Mouse (Mus musculus) T-helper 1 cell (primary cell): ENCODE results near the gene Ano6.

ENCODE experiments used
- in situ Hi-C: fragments of 300-600 bp; cut with MboI, MseI; formaldehyde crosslinking; loops from one replicate; pipeline ENCODE4 v1.15.1; 2025; ENCODE audit warnings: high pct_unique_total_duplicates

Gene Ano6

DNA sequence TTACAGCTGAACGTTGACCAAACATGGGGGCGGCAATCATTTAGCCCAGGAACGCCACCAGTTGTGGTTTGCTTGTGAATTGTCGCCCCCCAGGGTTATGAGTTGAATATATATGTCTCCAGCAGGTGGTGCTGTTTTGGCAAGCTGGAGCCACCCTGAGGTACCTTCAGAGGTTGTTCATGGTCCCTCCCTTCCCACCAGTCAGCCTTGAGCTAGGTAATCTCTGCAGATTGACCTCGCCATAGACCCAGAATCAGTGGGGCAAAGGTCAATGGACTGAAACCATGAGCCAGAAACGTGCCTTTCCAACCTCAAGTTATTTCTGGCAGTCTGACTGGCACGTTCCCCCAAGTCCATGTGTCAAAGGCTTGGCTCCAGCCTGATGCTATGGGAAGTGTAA, 22.8 kb upstream of the Ano6 start:
- in situ Hi-C loops = loop anchor here (5.0 kb wide), 1 partner anchor 179 kb away; no protein-coding TSS in a partner anchor

DNA sequence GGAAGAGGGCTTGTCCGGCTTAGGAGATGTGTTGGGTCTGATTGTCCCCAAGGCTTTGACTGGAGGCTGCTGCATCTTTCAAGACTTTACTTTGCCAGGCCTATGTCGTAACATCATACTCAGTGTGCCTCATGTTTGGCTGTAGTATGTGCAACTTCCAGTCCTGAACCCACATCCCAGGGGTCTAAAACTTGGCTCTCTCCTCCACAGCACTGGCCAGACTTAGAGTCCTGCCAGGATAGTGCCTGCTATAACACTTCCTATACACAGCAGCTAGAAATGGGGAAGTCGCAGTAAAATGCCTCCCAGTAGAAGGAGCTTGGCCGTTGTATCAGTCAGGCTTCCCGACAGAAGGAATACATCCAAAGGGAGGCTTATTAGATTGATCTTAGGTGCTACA, 21.9 kb upstream of the Ano6 start:
- in situ Hi-C loops = loop anchor here (5.0 kb wide), 1 partner anchor 179 kb away; no protein-coding TSS in a partner anchor

DNA sequence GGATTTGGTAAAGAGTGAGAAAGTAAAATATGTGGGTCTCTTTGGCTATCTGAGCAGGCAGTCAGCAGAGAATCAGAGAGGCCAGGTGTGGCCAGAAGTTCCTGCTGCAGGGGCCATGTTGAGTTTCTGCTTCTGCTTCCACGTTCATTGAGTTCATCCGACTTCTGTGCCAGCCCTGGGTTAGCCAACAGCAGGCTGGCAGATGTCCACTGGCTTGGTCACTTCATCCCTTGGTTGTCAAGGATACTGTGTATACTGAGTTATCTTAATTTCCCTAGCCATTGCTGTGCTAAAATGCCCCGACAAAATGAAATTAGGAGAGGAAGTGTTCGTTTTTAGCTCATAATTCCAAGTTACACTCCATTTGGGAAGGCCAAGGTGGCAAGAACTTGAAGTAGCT, 21.1 kb upstream of the Ano6 start:
- in situ Hi-C loops = loop anchor here (5.0 kb wide), 1 partner anchor 178 kb away; no protein-coding TSS in a partner anchor

DNA sequence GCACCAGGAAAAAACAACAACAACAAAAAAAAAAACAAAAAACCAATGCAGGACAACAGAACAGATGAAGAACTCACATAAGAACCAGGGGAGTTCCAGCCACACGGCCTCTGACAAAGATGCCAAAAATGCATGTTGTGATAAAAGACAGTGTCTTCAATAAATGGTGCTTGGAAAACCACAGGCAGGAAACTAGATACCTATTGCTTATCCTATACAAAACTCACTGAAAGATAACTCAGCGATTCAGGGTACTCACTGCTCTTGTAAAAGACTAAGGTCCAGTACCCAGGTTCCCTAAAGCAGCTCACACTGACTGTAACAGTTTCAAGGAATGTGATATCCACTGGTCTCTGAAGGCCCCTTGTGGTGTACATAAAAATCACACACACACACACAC, 20.3 kb upstream of the Ano6 start:
- in situ Hi-C loops = loop anchor here (10.0 kb wide), 1 partner anchor 504 kb away; no protein-coding TSS in a partner anchor

DNA sequence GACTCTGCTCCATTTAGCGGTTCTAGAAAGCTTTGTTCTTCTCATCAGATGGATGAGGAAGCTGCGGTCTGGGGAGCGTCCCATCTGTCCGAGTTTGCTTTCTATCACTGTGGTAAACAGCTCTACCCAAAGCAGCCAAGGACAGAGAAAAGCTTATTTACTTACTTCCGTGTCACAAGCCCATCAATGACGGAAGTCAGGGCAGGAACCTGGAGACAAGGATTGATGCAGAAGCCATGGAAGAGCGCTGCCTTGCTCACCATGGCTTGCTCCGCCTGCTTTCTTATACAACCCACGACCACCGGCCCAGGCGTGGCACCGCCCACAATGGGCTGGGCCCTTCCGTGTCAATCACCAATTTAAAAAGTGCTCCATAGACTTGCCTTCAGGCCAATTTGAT, 18.3 kb upstream of the Ano6 start:
- in situ Hi-C loops = loop anchor here (10.0 kb wide), 1 partner anchor 502 kb away; no protein-coding TSS in a partner anchor

DNA sequence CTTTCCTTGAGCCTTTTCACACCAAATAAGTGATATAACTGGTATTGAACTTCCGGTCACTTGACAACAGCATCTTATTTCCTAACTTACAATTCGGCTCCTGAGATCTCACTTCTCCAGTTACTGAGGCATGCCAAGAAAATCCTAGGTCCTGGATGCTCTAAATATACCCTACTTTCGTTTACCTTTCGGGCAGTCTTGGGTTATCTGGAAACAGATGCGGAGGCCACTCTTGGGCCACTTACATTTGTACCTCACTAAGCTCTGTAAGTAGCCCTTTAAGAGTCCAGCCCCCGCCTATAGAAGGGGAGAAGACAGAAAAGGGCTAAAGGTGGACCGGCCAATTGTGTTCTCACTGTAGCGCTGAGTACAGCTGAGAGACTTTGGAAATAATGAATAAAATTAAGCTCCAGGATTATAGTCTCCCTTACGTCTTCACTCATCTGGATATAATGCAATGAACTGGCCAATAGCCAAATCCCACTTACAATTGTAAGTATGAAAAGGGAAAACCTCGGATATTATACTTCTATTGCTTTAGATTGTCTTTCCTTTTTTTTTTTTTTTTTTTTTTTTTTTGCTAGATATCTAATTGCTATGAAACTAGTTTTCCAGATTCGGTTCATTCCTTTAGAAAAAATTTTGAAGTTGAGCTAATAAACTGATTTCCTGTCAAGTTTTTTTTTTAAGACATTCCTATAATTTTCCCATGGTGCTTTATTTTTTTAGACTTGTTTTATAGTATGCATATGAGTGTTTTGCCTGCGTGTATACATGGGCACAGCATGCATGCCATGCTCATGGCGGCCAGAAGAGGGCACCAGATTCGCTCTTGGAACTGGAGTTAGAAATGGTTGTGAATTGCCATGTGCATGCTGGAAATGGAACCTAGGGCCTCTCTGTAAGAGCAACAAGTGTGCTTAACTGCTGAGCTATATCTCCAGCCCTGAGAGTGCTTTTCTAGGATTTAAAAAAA, 17.5 kb upstream of the Ano6 start:
- in situ Hi-C loops = loop anchor here (10.0 kb wide), 1 partner anchor 502 kb away; no protein-coding TSS in a partner anchor

DNA sequence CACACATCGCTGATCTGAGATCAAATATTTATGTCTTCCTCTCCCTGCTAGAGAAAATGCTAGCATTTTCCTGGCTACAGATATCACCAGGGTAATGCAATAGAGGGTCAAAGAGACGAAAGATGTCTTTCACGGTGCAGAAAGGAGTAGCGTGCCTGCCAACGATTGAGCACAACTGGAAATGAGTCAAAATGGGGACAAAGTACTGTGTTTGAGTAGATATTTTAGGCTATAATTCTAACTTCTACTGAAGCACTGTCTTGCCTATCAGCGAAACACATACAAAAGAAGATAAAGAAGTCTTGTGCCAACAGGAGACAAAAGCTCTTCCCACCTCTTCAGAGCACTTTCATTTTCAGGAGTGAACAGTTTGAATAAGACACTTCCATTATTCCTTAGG, 16.4 kb upstream of the Ano6 start:
- in situ Hi-C loops = loop anchor here (10.0 kb wide), 1 partner anchor 501 kb away; no protein-coding TSS in a partner anchor

DNA sequence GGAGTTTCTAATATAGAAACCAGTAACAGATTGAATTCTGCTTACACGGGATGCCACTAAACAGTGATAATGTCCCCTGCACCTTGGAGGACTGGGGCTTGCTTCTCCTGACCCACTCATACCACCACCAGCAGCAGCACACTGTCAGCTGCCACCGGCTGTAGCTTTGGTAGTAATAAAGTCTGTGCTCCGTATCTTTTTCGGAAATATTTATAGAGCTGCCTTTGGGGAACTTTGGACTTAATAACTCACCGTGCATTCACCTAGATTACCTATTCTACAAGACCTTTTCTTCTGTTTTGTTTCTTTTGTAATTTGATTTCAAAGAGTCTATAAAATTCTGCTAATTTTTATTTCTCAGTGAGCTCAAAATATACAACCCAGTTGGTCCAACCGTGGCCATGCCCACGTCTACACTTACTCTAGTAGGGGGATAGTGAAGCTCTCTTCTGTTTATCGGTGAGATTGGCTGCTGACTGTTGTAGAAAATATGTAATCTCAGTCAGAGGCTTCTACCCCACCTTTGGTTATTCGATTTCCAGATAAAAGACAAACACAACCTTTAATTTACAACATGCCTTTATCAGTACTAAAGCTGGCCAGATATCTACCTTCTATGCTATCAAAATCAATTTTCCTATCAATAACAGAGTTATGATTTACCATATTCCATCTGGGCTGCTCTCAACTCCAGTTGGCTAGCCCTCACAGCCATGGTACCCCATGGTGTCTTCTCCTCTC, 15.8 kb upstream of the Ano6 start:
- in situ Hi-C loops = loop anchor here (10.0 kb wide), 1 partner anchor 500 kb away; no protein-coding TSS in a partner anchor

DNA sequence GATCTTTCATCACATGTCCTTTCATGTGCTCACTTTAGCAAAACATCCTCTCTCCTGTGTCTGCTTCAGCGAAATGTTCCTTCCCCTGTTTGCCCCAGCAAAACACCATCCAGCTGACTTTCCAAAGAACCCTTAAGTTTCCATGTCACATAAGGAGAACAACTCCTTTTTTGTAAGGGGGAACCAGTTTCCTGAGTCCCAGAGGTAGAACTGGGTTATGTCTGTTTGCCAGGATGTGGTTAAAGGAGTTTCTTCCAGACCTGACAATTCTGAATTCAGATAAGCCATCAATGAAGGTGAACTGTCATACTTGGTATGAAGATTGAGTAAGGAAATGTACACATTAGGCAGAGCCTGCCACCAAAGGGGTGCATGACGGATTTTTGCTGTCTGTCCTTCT, 12.9 kb upstream of the Ano6 start:
- in situ Hi-C loops = loop anchor here (10.0 kb wide), 1 partner anchor 497 kb away; no protein-coding TSS in a partner anchor

DNA sequence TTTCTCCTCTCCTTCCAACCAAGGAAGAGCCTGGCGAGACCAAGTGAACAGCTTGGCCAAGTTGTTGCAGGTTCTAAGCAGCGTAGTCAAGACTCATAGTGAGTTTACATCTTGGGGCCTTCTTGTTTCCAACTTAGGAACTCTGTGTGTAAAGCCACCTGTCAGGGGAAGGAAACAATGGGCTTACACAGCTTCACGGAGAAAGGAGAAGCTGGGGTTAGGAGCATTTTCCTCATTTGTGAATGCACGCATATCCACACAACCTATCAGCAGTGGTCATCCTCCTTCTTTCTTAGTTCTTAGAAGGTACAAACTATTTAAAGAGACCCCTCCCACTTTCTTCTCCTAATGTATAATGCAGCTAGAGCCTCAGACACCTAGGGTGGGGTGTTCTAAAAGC, 11.9 kb upstream of the Ano6 start:
- in situ Hi-C loops = loop anchor here (10.0 kb wide), 1 partner anchor 496 kb away; no protein-coding TSS in a partner anchor

DNA sequence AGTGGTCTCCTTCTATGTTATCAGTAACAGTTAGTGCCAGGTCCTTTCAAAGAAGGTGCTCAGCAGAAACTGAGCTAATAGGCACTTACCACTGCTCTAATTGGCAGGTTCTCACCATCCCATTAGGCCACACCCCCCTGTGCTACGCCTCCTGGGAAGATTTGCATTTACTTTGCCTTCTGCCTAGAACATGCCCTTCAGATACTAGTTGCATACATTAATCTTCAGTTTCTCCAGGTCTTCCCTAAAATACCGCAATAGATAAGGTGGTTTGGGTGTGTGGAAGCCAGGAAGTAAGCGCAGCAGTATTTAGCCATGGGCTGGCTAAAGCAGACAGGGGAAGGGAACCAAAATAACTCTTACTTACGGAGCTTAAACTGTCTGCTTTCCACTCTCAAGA, 4.0 kb upstream of the Ano6 start:
- in situ Hi-C loops = no loop called here

DNA sequence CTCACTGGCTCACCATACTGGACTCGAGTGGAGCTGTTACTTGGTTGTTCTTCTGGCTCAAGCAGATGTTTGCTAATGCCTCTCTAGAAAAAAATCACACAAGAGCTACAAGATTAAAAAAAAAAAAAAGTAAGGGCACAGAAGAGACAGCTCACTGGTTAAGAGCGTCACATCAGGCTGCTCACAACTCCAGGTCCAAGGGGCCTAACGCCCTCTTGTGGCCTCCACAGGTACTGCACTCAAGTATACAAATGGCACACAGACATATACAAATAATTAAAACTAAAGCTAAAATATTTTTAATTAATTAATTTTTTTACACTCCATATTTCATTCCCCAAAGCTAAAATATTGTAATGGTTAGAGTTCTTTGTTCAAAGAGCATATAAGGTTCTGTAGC, 3.1 kb upstream of the Ano6 start:
- in situ Hi-C loops = no loop called here

DNA sequence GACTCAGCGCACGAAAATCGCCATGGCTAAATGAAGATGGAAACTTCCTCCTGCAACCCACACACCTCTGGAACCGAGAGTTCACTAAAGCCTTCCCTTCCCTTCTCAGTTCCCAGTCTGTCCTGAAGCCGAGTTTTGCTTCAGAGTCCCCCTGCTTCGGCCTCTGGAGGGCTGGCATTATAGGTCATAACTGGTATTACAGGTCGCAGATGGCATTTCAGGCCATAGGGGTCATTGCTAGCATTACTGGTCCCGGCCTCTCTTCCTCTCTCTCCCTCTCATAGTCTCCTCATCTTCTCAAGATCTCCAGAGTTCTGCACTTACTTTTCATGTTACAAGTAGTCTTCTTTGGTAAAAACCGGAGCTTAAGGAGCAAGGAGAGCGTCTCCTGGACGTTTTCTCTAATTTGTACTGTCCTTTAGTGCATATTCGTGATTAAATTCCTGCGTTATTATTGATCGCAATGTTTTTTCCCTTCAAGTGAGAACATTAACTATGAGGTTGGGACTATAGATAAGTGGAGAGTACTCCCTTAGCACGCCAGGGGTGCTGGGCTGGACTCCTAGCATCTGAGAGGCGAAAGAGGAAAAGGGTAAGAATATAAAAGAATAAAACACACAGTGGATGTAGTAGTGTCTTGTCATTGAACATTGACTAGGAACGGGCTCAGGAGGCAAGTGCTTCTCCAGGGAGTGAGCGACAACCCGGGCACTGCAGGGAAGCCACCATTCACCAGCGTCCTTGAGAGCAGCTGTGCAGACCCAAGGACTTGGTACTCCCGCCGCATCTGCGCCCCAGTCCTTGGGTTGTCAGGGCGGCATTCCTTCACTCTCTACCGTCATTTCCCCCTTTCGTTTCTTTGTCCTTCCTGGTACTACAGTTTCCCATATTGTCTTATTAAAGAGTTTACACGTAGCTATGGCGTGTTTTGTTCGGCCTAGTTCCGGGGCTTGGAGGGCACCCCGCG, 798 bp upstream of the Ano6 start:
- in situ Hi-C loops = no loop called here

DNA sequence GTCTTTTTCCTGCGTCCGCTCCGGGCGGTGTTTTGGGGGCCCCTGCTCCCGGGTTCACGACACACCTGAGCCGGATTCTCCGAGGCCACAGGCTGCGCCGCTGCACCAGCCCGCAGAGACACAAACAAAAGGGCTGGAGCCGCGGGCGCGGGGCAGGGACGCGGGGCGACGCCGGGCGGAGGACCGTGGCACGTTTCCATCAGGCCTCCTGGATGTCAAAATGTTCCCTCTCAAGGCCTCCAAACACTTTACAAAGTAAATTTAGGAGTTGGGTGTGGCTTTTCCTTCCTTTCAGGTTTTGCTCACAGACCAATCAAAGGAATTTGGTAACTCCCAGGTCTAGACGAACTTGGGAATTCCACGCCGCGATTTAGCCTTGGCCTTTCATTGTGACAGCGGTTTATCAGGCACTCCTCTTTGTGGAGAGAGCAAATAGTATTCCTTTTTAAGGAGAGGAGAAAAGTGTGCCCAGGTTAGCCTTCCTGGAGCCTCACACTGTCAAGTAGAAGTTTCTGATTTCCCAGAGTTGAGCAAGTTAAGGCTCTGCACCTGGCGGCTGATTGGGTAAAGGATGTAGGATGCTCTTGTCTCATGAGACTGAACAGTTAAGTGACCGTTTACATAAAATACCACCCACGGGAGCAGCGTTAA, 623 bp downstream of the Ano6 start:
- in situ Hi-C loops = no loop called here

DNA sequence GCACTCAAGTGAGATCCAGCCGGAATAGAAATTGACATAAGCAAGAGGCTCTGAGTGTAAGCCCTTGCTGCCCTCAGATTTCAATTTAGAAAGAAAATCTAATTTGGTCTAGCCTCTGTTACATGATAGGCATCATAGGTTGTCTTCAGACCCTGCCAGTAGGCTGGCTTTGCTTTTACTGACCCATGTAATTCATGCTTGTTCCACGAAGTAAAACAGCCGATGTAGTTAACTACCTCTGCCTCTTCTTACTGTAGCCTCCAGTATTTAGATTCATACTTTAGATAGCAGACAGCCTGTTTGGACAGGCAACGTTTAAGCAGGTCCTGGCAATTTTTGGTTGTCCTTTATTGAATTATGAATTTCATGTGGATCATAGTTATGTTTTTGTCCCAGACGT, 1.2 kb downstream of the Ano6 start:
- in situ Hi-C loops = no loop called here

DNA sequence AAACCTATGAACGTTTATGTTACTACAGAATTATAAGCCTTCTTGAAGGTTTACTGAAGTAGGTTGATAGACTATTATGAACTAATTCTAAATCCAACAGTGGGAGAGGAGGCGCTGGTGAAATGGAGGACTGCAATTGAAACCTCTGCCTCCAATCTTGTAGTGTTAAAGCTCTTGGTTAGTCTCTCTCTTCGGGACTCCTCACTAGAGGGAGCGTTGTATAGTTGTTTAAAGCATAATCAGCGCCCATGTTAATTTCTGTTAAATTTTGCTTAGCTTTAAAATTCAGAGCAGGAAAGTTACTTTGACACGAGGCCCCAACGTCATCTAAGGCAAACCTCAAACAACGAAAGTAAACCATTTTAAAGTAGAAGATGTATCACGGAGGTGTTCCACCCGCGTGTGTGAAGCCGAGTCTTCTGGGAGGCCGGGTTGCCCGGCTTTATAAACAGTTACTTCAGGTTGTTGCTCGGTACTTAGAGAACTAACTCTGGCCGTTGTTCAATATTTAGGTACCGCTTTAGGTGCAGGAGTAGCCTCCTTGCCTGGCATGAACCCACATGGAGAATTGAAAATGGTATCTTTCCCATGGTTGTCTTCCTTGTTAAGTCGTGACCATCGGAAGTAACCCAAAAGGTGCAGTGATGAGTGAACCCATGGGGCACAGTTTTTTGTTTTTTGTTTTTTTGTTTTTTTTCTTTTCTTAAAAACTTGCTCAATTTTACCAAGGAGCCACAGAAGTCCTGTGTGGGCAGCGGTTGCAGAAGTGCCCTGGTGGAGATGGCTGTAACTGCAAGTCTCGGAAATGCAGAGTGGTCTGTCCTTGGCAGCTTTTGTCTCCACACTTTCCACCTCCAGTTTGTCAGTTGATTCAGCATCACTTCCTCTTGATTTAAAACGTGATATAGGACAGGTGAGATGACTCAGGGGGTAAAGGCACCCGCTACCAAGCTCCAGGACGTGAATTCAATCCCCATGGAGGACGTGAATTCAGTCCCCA, 1.9 kb downstream of the Ano6 start:
- in situ Hi-C loops = no loop called here

DNA sequence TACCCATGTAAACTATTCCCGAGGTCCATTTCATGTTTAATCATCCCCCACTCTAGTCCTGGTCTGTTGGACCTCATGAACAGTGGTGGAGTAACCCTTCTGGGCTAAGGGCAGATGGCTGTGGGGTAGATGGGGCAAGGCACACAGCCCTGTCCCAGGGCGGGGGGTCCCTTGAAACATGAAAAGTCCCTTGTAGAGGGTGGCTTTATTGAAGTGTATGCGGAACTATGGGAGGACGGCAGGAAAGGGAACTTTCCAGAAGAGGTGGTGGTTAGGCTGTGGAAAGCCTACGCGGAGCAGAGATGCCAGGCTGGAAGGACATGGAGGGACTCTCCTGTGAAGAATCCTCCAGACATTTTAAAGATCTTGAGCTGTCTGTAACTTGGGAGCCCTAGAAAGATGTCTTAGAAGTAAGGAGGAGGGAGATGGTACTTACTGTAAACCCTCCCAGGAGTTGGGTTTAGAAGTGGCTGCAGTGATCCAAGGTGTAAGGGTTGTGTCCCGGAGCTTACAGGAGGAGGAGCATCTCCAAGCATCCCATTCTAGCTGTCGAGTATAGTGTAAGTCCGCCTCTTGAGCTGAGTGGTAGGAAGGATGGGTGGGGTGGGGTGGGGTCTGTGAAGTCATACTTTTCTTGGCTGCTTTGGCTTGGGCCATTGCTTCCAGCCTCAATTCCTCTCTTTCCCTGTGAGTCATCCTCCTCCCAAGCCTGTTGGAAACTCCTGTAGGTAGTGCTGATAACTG, 3.3 kb downstream of the Ano6 start:
- in situ Hi-C loops = no loop called here
